Mouse (Mus musculus): ENCODE measurements around the gene Hspb6. TPM values are rescaled to one million over a fixed set of nuclear protein-coding genes. Genes with fewer than 3 reads are reported as not detected.

Hspb6 gene
- total RNA-seq, 1 experiment from 2014 or later = 4.2 TPM

GRCm38 (mm10) chr7:30551445-30552101 is 405 bp upstream of the Hspb6 start:
- ATAC-seq (replicated peaks; ENCODE audit: low read depth, poor library complexity, severe bottlenecking) = peak; percentile 64

DNA sequence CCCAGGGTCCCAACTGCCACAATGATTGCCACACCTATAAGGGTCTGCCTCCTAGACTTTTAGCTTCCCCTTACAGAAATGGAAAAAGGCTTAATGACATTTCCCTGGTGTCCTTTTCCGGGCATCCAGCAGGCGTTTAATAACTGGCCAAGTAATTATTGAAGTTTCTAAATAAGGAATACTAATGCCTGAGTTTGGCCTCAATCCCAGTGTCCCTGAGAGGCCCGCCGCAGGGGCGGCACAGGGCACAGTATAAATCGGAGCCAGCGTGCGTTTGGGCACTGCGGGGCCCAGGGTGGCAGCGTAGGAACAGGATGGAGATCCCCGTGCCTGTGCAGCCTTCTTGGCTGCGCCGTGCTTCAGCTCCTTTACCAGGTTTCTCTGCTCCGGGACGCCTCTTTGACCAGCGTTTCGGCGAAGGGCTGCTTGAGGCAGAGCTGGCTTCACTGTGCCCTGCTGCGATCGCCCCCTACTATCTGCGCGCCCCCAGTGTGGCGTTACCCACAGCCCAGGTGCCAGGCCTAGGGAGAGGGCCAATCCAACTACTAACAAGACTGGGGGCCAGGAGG is 1.1 kb downstream of the Hspb6 start:
- ATAC-seq (replicated peaks; ENCODE audit: low read depth, poor library complexity, severe bottlenecking) = no peak

DNA sequence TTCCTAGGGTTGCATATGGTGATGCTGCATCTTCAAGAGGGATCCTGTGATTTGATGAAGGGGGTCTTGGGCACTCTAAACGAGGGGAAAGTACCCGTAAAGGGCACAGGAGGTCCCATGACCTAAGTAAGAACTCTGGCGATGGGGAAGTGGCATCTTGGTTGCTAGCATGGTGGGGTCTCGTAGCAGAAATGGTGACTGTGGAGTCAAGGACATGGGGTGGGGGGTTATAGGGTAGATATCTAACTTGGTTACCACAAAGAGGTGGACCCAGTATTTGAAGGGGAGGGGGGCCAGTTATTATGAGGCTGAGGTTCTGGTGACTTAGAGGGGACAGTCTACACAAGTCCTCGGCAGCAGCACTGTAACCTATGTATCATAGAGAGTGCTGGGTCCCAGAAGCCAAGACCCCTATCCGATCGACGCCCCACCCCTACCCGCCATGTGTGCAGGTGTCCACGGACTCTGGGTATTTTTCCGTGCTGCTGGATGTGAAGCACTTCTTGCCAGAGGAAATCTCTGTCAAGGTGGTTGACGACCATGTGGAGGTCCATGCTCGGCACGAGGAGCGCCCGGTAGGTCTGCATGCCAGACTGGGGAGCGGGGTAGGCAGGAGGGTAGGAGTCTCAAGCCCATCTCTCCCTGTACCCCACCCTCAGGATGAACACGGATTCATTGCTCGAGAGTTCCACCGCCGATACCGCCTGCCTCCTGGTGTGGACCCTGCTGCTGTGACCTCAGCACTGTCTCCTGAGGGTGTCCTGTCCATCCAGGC is 2.0 kb downstream of the Hspb6 start:
- ATAC-seq (replicated peaks; ENCODE audit: low read depth, poor library complexity, severe bottlenecking) = no peak

DNA sequence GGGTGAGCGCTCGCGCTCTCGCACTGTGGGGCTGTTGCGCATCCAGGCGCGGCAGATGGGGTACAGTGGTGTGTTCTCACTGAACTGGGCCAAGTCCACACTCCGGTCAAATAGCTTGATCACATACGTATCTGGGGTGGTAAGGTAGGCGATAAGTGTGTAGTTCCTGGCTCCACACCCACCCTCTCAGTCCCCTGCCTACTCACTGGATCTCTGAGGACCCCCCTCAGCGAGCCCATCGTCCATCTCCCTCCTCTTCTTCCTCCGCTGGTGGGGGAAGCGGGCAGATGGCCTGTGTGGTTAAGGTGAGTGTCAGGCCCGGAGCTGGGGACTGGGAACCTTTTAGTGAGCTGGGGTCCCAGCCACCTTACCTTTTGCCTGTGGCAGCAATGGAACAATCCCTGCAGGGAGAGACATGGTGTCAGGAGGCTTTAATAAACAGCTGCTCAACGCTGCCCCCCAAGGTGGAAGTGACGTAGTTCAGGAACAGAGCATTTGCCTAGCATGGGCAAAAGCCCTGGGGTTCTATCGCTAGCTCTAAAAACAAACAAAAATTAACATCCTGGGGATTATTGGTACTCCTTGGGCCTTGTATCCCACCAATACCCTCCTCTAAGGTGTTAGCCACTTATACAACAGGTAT is 5.0 kb downstream of the Hspb6 start:
- no peak for ATAC-seq (replicated peaks; ENCODE audit: low read depth, poor library complexity, severe bottlenecking)

- no peak for ATAC-seq (replicated peaks; ENCODE audit: low read depth, poor library complexity, severe bottlenecking)
Measured at GRCm38 (mm10) chr7:30557901-30558514, 6.0 kb downstream of the Hspb6 start.

GRCm38 (mm10) chr7:30558656-30559442 is 6.9 kb downstream of the Hspb6 start:
- ATAC-seq (replicated peaks; ENCODE audit: low read depth, poor library complexity, severe bottlenecking) = no peak

DNA sequence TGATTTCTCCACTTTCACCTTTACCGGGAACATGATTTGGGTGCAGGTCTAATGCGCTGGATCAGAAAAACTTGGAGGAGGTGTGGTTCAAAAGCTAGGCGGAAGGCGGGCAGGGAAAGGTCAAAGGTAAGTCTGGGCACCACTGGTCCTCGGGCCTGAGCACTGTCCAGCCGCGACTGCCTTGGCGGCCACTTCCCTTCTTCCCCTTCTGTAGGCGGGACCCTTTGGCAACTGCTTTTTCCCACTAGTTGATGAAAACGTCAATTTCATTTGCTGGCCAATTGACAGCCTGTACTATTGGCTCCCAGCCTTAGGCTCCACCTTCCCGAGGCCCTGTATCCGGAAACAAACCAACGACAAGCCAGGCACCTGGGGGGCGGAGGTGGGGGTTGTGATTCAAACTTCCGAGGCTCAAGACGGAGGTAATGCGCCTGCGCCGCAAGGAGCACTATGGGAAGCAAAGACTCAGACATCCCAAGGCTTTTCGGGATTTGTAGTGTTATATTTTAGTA is 7.5 kb downstream of the Hspb6 start, which contains the start of gene Lin37:
Lin37 (minus strand) TSS at position 396 of the 512 bp plus-strand sequence.
- ATAC-seq (replicated peaks; ENCODE audit: low read depth, poor library complexity, severe bottlenecking) = peak; percentile 79

DNA sequence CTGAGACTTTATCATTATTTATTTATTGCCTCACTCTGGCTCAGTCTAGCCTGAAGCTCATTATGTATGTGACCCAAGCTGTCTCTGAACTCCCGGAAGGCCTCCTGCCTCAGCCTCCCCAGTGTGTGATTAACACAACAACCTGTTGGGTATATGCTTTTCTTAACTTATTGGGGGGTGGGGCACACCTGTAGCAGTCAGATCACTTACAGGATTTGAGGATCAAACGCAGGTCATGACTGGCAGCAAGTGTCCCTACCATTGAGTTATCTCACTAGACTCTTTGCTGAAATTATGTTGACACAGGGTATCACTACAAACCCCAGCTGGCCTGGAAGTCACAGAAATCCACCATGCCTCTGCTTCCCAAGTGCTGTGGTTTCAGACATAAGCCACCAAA is 8.3 kb downstream of the Hspb6 start:
- no peak for ATAC-seq (replicated peaks; ENCODE audit: low read depth, poor library complexity, severe bottlenecking)

- ATAC-seq (replicated peaks; ENCODE audit: low read depth, poor library complexity, severe bottlenecking) = peak; percentile 9; the same call in 1 of the 2 replicates
Measured at GRCm38 (mm10) chr7:30562526-30563116, 10.6 kb downstream of the Hspb6 start.

DNA sequence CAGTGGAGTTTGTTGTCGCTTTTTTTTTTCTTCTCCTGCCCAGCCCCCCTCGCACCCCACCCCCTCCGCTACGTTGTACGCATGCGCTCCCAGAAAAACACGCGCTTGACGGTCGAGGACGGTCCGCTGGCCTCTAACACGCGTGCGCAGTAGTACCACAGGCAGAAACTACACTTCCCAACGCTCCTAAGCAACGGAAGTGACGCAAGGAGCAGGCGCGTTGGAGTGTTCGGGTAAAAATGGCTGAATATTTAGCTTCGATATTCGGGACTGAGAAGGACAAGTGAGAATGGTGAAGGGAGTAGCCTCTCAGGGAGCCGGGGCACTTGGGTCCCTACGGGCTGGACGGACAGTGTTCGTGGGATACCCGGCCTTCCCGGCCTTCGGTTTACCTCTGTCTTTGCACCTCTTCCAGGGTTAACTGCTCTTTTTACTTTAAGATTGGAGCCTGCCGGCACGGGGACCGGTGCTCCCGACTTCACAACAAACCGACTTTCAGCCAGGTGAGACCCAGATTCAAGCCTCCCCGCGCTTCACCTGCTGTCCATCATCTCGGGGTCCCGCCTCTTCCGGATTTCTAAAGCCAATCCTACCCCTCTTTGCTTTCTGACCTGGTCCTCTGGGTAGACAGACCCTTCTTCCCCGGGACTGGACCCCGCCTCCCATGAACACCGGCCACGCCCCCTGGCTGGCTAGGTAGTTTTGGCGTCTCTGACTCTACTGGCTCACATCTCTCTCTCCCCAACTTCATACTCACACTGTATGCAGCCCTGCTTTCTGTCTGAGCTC is 11.3 kb downstream of the Hspb6 start, which contains the start of the genes U2af1l4, Gm49396 and Psenen:
U2af1l4 (plus strand) TSS at position 185 of the 789 bp plus-strand sequence.
Gm49396 (plus strand) TSS at position 228 of the 789 bp plus-strand sequence.
Psenen (minus strand) TSS at position 511 of the 789 bp plus-strand sequence.
- ATAC-seq (replicated peaks; ENCODE audit: low read depth, poor library complexity, severe bottlenecking) = peak; percentile 64

- no peak for ATAC-seq (replicated peaks; ENCODE audit: low read depth, poor library complexity, severe bottlenecking)
Measured at GRCm38 (mm10) chr7:30563906-30564280, 11.9 kb downstream of the Hspb6 start.

GRCm38 (mm10) chr7:30564970-30565571 is 13.1 kb downstream of the Hspb6 start, which contains the start of gene Igflr1:
TSS of gene Igflr1 (plus strand) at chr7:30565427.
- ATAC-seq (replicated peaks; ENCODE audit: low read depth, poor library complexity, severe bottlenecking) = no peak

GRCm38 (mm10) chr7:30566033-30566432 is 14.1 kb downstream of the Hspb6 start:
- ATAC-seq (replicated peaks; ENCODE audit: low read depth, poor library complexity, severe bottlenecking) = no peak

DNA sequence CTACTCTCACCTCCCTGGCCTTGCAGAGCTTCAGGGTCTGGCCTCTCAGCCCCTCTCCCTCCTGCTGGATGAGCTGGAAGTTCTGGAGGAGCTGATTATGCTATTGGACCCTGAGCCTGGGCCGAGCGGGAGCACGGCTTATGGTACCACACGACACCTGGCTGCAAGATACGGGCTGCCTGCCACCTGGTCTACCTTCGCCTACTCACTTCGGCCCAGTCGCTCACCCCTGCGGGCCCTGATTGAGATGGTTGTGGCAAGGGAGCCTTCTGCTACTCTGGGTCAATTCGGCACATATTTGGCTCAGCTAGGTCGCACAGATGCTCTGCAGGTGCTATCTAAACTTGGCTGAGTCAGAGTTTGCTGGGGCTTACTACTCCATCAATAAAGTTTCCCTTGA is 15.6 kb downstream of the Hspb6 start:
- no peak for ATAC-seq (replicated peaks; ENCODE audit: low read depth, poor library complexity, severe bottlenecking)

- no peak for ATAC-seq (replicated peaks; ENCODE audit: low read depth, poor library complexity, severe bottlenecking)
Measured at GRCm38 (mm10) chr7:30572389-30572788, 20.4 kb downstream of the Hspb6 start.

DNA sequence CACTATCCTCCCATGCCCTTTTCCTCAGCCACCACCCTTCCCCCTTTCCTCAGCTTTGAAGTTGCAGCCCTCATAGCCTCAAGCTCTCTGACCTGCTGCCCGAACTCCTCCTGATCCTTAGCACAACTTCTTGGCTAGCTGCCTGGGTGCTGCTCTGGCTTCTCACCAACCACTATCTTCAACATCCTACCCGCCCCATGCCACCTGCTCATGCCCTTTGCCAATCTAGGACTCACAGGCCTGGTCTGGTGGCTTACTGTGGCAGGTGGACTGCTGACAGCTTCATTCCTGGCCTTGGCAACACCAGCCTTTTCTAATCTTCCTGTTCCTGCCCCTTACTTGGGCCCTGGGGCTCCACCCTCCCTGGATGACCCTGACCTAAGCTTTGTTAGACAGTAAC is 21.0 kb downstream of the Hspb6 start:
- ATAC-seq (replicated peaks; ENCODE audit: low read depth, poor library complexity, severe bottlenecking) = peak; percentile 65; the same call in 1 of the 2 replicates

GRCm38 (mm10) chr7:30579950-30580349 is 28.0 kb downstream of the Hspb6 start:
- ATAC-seq (replicated peaks; ENCODE audit: low read depth, poor library complexity, severe bottlenecking) = no peak

All from common myeloid progenitor, adult 5-6 weeks (primary cell).